Mouse (Mus musculus) intestine, embryonic 14.5 days (tissue): ENCODE results near the gene Atl3. TPM values are rescaled to one million over a fixed set of nuclear protein-coding genes. Genes with fewer than 3 reads are reported as not detected.

Source experiments
- ATAC-seq: fragments of 200-750 bp; cut with Nextera tagmentation; replicated peaks from 2 replicates; pipeline ENCODE4 v1.8.0; 2017; ENCODE audit warnings: low read depth, moderate number of reproducible peaks, moderate TSS enrichment, moderate library complexity; ENCODE audit not compliant: low FRiP score, low TSS enrichment
- DNase-seq: peaks from one replicate; pipeline ENCODE4 v3.0.0-alpha.2; 2018; ENCODE audit warnings: low spot score
- H3K27ac ChIP-seq: fragments of 300-500 bp; sonication (generic); 2 replicates; pipeline ENCODE4 v1.5.1; 2014; ENCODE audit warnings: low read depth, mild to moderate bottlenecking, control low read depth
- H3K27me3 ChIP-seq: fragments of 300-500 bp; sonication (generic); replicated peaks from 2 replicates; pipeline ENCODE4 v1.6.1; 2014; ENCODE audit warnings: low read length, control low read depth; ENCODE audit not compliant: control insufficient read depth, insufficient read depth
- H3K36me3 ChIP-seq: fragments of 300-500 bp; sonication (generic); 2 replicates; pipeline ENCODE4 v1.6.1; 2014; ENCODE audit warnings: low read length, control low read depth; ENCODE audit not compliant: control insufficient read depth, insufficient read depth
- H3K4me1 ChIP-seq: fragments of 300-500 bp; sonication (generic); replicated peaks from 2 replicates; pipeline ENCODE4 v1.6.1; 2014; ENCODE audit warnings: low read length, control low read depth, mixed read lengths; ENCODE audit not compliant: control insufficient read depth, insufficient read depth
- H3K4me2 ChIP-seq: fragments of 300-500 bp; sonication (generic); 2 replicates; pipeline ENCODE4 v1.6.1; 2014; ENCODE audit warnings: low read length
- H3K4me3 ChIP-seq: fragments of 300-500 bp; sonication (generic); 2 replicates; pipeline ENCODE4 v1.5.1; 2014; ENCODE audit warnings: low read depth, low read length, control low read depth, mixed read lengths
- H3K9ac ChIP-seq: fragments of 300-500 bp; sonication (generic); 2 replicates; pipeline ENCODE4 v1.6.1; 2014; ENCODE audit warnings: mild to moderate bottlenecking, low read length
- H3K9me3 ChIP-seq: fragments of 300-500 bp; sonication (generic); 2 replicates; pipeline ENCODE4 v1.6.1; 2016; ENCODE audit warnings: low read length, control low read depth; ENCODE audit not compliant: control insufficient read depth
- WGBS: fragments of 180-500 bp; shearing (Covaris S2); extraction: QIAGEN DNeasy Blood & Tissue Kit; methylation state at CpG from one replicate; pipeline ENCODE4 v1.1.7; 2014; 5-methylcytosine and 5-hydroxymethylcytosine counted together
- polyA plus RNA-seq: library from polyadenylated mRNA; unstranded; fragments of >200 nt; fragmentation: Nextera tagmentation; extraction: Ambion mirVana; gene quantifications from 2 replicates; pipeline ENCODE4 v1.2.1, GENCODE M21; 2014

Gene Atl3
- polyA plus RNA-seq, 1 experiment from 2014 or later: 15.4 TPM

DNA sequence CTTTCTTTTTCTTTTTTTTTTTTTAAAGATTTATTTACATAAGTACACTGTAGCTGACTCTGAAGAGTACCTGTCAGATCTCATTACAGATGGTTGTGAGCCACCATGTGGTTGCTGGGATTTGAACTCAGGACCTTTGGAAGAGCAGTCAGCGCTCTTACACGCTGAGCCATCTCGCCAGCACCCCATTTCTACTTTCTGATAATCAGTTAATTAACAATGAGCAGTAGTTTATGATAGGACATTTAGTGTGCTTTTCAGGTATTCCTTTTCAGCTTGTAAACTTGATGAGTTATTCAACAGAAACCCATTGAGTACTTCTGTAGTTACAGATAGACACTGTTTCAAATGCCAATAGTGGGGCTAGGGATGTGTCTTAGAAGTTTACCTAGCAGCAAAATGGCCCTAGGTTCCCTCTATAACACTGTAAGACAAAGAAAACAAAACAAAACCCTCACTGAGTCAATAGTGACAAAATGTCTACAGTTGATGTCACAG is 14.0 kb upstream of the Atl3 start:
- peaks cover 11% of the 10 kb centered on the region; the same call in 1 of the 2 replicates for H3K4me1 ChIP-seq
- WGBS: 96% methylated on average over 3 of the region's 3 CpGs
- H3K36me3 ChIP-seq: peaks cover 3% of the 10 kb centered on the region; the same call in 1 of the 2 replicates
- H3K27ac ChIP-seq: no peak overlapping the region
- H3K9me3 ChIP-seq: no peaks in the 10 kb centered on the region
- no peak overlapping the region for H3K4me3 ChIP-seq
- ATAC-seq (no peak), DNase-seq (no peak)
- no peak overlapping the region for H3K4me2 ChIP-seq
- H3K27me3 ChIP-seq: no peaks in the 10 kb centered on the region
- H3K9ac ChIP-seq: no peak overlapping the region

- Histone ChIP-seq H3K4me3 (peak overlapping the region; percentile 95), H3K4me2 (peak overlapping the region; percentile 61), H3K36me3 (peaks cover 3% of the 10 kb centered on the region; the same call in 1 of the 2 replicates), H3K27me3 (no peaks in the 10 kb centered on the region), H3K27ac (peak overlapping the region; percentile 57), H3K9me3 (no peaks in the 10 kb centered on the region), H3K4me1 (peaks cover 11% of the 10 kb centered on the region; the same call in 1 of the 2 replicates), H3K9ac (peak overlapping the region; percentile 87)
- DNase-seq: peak; percentile 67
- no peak for ATAC-seq
- 6% methylated on average over 12 of the region's 12 CpGs for WGBS
These were observed 12.1 kb upstream of the Atl3 start for GRCm38 (mm10) chr19:7481541-7482265.

DNA sequence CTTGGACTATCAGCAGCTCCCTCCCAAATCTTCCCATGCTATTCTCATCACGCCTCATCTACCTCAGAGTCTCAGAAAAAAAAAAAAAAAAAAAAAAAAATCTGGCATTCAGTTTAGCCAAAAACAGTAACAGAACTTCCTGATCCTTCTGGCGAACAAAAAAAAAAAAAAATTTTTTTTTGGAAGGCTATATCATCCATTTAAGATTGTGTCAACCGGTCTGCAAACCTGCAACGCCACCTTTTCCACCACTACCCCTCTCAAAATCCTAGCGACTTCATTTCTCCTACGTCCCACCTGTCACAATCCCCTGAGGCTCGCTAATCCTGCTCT is 11.6 kb upstream of the Atl3 start:
- ATAC-seq (no peak), DNase-seq (no peak)
- Histone ChIP-seq H3K36me3 (no peaks in the 10 kb centered on the region; the same call in 1 of the 2 replicates), H3K4me2 (peak overlapping the region; percentile 61), H3K9me3 (no peaks in the 10 kb centered on the region), H3K27me3 (no peaks in the 10 kb centered on the region), H3K9ac (peak overlapping the region; percentile 87), H3K27ac (peak overlapping the region; percentile 97), H3K4me1 (peaks cover 11% of the 10 kb centered on the region; the same call in 1 of the 2 replicates), H3K4me3 (peak overlapping the region; percentile 95)
- WGBS: under 1% methylated on average over 7 of the region's 7 CpGs

DNA sequence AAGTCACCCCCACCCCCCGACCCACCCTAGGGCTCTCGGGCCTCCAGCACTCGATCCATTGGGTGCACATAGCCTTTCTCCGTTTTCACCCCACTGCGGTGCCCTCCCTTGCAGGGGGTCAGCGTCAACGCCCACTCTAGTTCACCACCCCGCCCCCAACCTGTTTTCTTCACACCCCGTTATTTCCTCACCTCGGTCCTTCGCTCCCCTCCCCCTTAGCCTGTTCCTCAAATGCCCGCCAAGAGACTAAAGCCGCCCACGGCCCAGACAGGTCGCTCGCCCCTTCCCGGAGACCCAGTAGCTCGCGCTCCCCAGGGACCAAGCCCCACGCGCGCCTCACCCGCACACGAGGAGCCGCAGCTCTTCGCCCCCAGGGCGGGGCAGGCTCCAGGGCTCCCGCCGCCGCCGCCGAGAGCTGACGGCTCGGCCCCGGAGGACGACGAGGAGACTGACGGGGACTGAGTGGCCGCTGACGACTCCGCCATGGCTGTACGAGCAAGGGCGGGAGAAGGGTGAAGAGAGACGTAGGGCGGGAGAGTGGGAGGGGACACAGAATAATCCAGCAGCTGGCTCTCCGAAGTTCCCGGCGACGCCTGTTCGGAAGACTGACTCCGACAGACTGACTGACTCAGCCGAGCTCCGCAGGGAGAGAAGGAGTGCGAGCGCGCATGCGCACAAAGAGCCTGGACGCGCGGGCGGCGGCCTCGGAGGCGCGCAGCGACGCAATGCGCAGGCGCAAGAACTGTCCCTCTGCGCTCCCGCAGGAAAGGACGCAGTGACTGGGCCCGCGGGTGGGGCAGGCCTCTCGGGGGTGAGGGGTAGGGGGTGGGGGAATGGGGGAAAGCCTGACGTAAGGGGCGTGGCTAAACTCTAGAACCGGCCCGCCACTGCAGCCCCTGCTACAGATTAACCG is 11.0 kb upstream of the Atl3 start, which contains the start of gene Rtn3:
Rtn3 (minus strand) TSS at position 683 of the 913 bp plus-strand sequence.
- DNase-seq (peak; percentile 94), ATAC-seq (peak; percentile 94)
- Histone ChIP-seq H3K4me3 (peak within 1 kb of the TSS; percentile 95), H3K4me2 (peak within 1 kb of the TSS; percentile 61), H3K36me3 (no peaks in the 10 kb centered on the region), H3K27me3 (no peaks in the 10 kb centered on the region), H3K4me1 (peaks cover 11% of the 10 kb centered on the region; the same call in 1 of the 2 replicates), H3K27ac (peak within 1 kb of the TSS; percentile 97), H3K9me3 (no peaks in the 10 kb centered on the region), H3K9ac (peak within 1 kb of the TSS; percentile 87)
- WGBS: under 1% methylated on average over 78 of the region's 80 CpGs

DNA sequence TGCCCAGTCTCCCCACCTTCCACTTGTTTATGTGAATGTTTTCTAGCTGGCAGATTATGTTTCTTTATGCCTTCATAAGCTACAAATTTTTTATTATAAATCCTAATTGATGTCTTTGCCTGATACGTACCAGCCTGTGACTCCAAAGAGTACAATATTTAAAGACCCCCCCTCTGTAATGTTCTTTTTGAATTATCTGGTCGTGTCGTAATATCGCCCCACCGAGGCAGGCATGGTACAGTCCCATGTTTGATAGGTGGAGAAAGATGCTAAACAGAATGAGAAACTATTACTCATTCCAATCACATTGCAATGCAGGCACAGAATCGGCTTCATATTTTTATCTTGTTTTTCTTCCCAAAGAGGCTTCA is 10.3 kb upstream of the Atl3 start:
- 2% methylated on average over 6 of the region's 6 CpGs for WGBS
- Histone ChIP-seq H3K36me3 (no peaks in the 10 kb centered on the region), H3K9me3 (no peaks in the 10 kb centered on the region), H3K4me2 (peak overlapping the region; percentile 61), H3K27ac (peak overlapping the region; percentile 97), H3K4me1 (peaks cover 11% of the 10 kb centered on the region; the same call in 1 of the 2 replicates), H3K27me3 (no peaks in the 10 kb centered on the region), H3K9ac (peak overlapping the region; percentile 40), H3K4me3 (peak overlapping the region; percentile 95)
- ATAC-seq: peak; percentile 64
- DNase-seq: no peak

- Histone ChIP-seq H3K4me1 (peaks cover 11% of the 10 kb centered on the region; the same call in 1 of the 2 replicates), H3K4me3 (peak overlapping the region; percentile 95; the same call in 1 of the 2 replicates), H3K4me2 (peak overlapping the region; percentile 61), H3K27me3 (no peaks in the 10 kb centered on the region), H3K9me3 (no peaks in the 10 kb centered on the region), H3K9ac (no peak overlapping the region), H3K36me3 (no peaks in the 10 kb centered on the region), H3K27ac (no peak overlapping the region)
- 58% methylated on average over 5 of the region's 5 CpGs for WGBS
- DNase-seq (no peak), ATAC-seq (no peak)
These were observed 9.8 kb upstream of the Atl3 start for GRCm38 (mm10) chr19:7484076-7484475.

DNA sequence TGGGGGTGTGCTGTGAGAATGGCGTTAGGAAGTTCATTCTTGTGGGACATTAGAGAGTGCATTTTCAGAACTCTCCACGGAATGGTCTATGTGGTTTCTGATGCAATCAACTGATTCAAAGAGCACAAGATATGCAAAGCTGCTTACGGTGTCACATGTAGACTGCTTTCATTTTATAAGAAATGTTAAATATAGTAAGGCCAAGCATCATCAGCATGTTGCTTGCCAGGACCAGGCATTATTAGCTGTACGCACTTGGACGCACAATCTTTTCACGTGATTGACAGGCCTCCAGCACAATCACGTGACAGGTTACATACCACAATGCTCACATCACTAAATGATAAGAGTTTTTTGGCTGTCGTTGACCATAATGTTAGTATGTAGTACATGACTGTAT is 6.2 kb upstream of the Atl3 start:
- H3K4me1 ChIP-seq: no peaks in the 10 kb centered on the region
- no peak overlapping the region for H3K4me2 ChIP-seq
- no peak overlapping the region for H3K27ac ChIP-seq
- H3K4me3 ChIP-seq: no peak overlapping the region
- no peaks in the 10 kb centered on the region for H3K36me3 ChIP-seq
- ATAC-seq: no peak
- no peak for DNase-seq
- no peaks in the 10 kb centered on the region for H3K27me3 ChIP-seq
- H3K9ac ChIP-seq: no peak overlapping the region
- WGBS: 86% methylated on average over 8 of the region's 8 CpGs
- H3K9me3 ChIP-seq: no peaks in the 10 kb centered on the region

- H3K4me1 ChIP-seq: no peaks in the 10 kb centered on the region; the same call in 1 of the 2 replicates
- H3K4me3 ChIP-seq: no peak overlapping the region
- no peaks in the 10 kb centered on the region for H3K9me3 ChIP-seq
- DNase-seq (no peak), ATAC-seq (no peak)
- no peak overlapping the region for H3K27ac ChIP-seq
- 84% methylated on average over 6 of the region's 6 CpGs for WGBS
- no peaks in the 10 kb centered on the region for H3K27me3 ChIP-seq
- H3K9ac ChIP-seq: no peak overlapping the region
- no peaks in the 10 kb centered on the region for H3K36me3 ChIP-seq
- no peak overlapping the region for H3K4me2 ChIP-seq
These were observed 1.9 kb upstream of the Atl3 start for GRCm38 (mm10) chr19:7491960-7492359.
